Mouse (Mus musculus): ENCODE measurements around the gene Vps13a. TPM values are rescaled to one million over a fixed set of nuclear protein-coding genes. Genes with fewer than 3 reads are reported as not detected.

Gene Vps13a
- polyA plus RNA-seq, 1 experiment from 2014 or later: 8.2 TPM

DNA sequence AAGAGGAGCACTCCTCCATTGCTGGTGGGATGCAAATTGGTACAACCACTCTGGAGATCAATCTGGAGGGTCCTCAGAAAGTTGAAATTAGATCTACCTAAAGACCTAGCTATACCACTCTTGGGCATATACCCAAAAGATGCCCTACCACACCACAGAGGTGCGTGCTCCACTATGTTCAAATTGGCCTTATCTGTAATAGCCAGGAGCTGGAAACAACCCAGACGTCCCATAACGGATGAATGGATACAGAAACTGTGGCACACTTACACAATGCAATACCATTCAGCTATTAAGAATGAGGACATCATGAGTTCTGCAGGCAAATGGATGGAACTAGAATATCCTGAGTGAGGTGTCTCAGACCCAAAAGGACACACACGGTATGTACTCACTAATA, 43.9 kb downstream of the Vps13a start:
- H3K9me3 ChIP-seq: no peaks in the 10 kb centered on the region
- H3K27me3 ChIP-seq (ENCODE audit: insufficient read depth, poor library complexity, severe bottlenecking): no peaks in the 10 kb centered on the region
- peaks cover 9% of the 10 kb centered on the region for H3K4me1 ChIP-seq
- no peak for DNase-seq (ENCODE audit: low spot score)
- no peak overlapping the region for H3K27ac ChIP-seq
- no peaks in the 10 kb centered on the region for H3K36me3 ChIP-seq
- H3K4me3 ChIP-seq: no peak overlapping the region
- WGBS: 84% methylated on average over 4 of the region's 4 CpGs

DNA sequence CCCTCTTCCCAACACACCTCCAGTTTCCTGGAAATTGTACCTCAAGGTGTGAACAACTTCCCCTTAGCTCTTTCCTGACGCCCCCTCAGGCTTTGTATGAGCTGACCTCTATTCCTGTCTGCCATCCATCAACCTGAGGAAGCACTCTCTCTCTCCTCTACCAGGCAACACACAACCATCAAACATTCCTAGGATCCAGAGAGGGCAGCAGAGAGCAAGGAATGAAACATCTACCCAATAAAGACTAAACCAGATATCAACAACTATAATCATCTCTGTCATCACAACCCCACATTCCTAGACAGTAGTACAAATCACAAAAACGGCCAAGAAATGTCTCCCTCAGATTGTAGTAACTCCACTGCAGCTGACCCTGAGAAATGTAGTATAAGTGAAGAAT, 52.0 kb downstream of the Vps13a start:
- no peak overlapping the region for H3K27ac ChIP-seq
- no peaks in the 10 kb centered on the region for H3K36me3 ChIP-seq
- 36% methylated on average over 2 of the region's 2 CpGs for WGBS
- H3K4me1 ChIP-seq: no peaks in the 10 kb centered on the region
- DNase-seq (ENCODE audit: low spot score): no peak
- no peaks in the 10 kb centered on the region for H3K9me3 ChIP-seq
- H3K27me3 ChIP-seq (ENCODE audit: insufficient read depth, poor library complexity, severe bottlenecking): no peaks in the 10 kb centered on the region
- H3K4me3 ChIP-seq: no peak overlapping the region

DNA sequence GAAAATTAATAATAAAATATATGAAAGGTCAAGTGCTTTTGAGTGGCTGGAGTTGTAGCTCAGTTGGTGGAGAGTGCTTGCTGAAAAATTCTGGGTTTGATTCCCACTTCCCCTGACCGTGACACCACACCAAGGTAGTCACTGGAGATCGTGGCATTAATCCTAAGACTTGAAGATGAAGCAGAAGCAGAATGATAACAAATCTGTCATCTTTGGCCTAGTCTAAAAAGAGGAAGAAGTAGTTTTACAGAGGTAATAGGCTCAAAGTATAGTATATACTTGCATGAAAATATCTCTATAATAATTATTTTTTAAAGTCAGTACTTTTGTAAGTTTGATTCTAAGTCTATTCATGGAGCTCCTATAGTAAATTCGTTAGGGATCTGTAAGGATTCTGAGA, 65.5 kb downstream of the Vps13a start:
- no peak overlapping the region for H3K27ac ChIP-seq
- no peaks in the 10 kb centered on the region for H3K4me1 ChIP-seq
- peaks cover 6% of the 10 kb centered on the region; the same call in 1 of the 2 replicates for H3K36me3 ChIP-seq
- H3K9me3 ChIP-seq: no peaks in the 10 kb centered on the region
- DNase-seq (ENCODE audit: low spot score): no peak
- H3K27me3 ChIP-seq (ENCODE audit: insufficient read depth, poor library complexity, severe bottlenecking): no peaks in the 10 kb centered on the region
- no peak overlapping the region for H3K4me3 ChIP-seq
- 91% methylated on average over 3 of the region's 3 CpGs for WGBS

DNA sequence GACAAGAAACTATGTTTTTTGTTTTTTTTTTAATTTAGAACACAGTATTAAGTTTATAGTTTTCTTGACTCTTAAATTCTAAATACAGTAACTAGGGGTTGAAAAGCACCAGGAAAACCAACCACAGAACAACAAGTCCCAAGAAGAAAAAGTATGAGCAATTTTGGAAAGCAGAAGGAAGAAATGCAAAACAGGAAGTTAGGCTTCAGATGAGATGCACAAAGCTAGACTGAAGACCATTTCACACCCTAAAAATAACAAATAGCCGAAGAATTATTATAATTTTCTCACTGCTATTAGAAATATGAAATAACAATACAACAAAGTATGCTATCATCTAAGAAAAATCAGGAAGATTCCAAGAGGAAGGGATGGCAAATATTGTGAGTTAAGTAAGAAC, 78.9 kb downstream of the Vps13a start:
- WGBS: 89% methylated on average over 1 of the region's 1 CpGs
- no peak for DNase-seq (ENCODE audit: low spot score)

DNA sequence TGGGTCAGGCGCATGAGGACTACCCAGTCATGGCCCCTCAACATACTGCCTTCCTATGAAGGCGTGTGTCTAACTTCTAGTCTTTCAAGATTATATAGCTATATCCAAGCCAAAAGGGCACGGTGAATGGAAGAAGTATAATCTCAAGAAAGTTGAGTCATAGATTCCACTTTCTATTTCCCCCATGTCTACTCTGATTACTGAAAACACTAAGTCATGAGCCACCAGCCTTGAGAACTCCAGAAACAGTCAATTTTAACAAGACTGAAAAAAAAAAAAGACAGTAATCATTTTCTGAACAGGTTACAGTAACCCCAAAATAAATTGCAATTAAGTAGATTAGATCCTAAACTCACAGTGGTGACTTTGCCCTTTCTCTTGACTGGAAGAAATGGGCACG, 95.8 kb downstream of the Vps13a start:
- H3K4me1 ChIP-seq: no peaks in the 10 kb centered on the region
- no peaks in the 10 kb centered on the region for H3K9me3 ChIP-seq
- no peaks in the 10 kb centered on the region for H3K27me3 ChIP-seq (ENCODE audit: insufficient read depth, poor library complexity, severe bottlenecking)
- WGBS: 90% methylated on average over 4 of the region's 4 CpGs
- H3K4me3 ChIP-seq: no peak overlapping the region
- 0 out of 2 replicates have a peak, but pooled peaks cover 6% of the 10 kb centered on the region for H3K36me3 ChIP-seq
- DNase-seq (ENCODE audit: low spot score): no peak
- H3K27ac ChIP-seq: no peak overlapping the region

More for the DNA sequence above, 78.9 kb downstream of the Vps13a start:
- no peak overlapping the region for H3K27ac ChIP-seq
- H3K27me3 ChIP-seq (ENCODE audit: insufficient read depth, poor library complexity, severe bottlenecking): no peaks in the 10 kb centered on the region
- H3K4me1 ChIP-seq: no peaks in the 10 kb centered on the region
- no peaks in the 10 kb centered on the region for H3K9me3 ChIP-seq
- no peaks in the 10 kb centered on the region for H3K36me3 ChIP-seq
- H3K4me3 ChIP-seq: no peak overlapping the region

DNA sequence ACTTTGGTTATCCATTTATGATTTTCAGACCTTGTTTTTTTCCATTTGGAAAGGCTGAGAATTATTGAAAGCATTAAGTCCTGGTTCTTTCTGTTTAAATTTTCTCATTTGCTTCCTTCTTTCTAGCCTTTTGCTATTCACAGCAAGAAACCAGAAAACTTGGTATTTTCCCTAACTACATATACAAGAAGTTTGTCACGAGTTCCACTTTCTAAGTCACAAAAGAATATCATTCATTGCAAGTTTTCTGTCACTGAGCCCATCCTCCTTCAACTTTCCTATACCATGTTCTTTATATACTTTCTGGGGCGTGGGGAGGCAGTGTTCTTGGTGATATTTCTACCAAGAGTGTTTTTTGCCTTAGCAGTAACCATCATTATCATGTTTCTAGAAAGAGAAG, 96.5 kb downstream of the Vps13a start:
- DNase-seq (ENCODE audit: low spot score): no peak
- 0 out of 2 replicates have a peak, but pooled peaks cover 6% of the 10 kb centered on the region for H3K36me3 ChIP-seq
- 84% methylated on average over 2 of the region's 2 CpGs for WGBS
- H3K27ac ChIP-seq: no peak overlapping the region
- no peak overlapping the region for H3K4me3 ChIP-seq
- H3K4me1 ChIP-seq: no peaks in the 10 kb centered on the region
- no peaks in the 10 kb centered on the region for H3K9me3 ChIP-seq
- no peaks in the 10 kb centered on the region for H3K27me3 ChIP-seq (ENCODE audit: insufficient read depth, poor library complexity, severe bottlenecking)

DNA sequence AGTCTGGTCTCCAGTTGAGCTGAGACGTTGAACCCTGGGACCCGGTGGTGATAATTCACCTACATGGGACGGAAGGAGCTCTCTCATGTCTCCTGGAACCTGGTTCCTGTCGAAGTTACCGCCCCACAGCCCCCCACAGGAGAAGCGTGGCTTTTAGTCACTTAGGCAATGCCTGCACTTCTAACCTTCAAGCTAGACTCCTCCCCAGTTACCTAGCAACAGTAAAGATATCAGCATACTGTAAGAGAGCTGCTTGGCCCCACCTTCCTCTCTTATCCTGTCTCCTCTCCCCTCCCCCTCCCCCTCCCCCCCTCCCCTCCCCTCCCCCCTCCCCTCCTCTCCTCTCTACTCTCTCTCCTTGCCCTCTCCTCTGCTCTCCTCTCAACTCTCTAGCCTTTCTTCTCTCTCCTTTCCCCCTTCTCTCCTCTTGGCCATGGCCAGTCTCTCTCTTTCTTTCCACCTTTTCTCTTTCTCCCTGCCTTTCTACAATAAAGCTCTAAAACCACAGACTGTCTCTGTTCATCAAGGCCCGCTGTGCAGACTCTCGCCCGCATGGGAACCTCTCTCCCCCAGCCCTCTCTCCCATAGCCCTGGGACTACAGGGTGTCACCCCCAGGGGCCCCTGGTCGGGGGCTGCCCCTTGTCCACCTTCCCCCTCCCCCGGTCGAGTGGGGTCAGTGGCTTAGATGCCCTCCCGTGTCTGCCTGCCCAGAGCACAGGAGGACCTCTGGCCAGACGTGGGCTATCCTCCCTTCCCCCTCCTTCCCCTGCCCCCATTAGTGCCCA, 154.9 kb downstream of the Vps13a start:
- H3K27ac ChIP-seq: peak overlapping the region; percentile 80
- H3K4me3 ChIP-seq: peak overlapping the region; percentile 40

DNA sequence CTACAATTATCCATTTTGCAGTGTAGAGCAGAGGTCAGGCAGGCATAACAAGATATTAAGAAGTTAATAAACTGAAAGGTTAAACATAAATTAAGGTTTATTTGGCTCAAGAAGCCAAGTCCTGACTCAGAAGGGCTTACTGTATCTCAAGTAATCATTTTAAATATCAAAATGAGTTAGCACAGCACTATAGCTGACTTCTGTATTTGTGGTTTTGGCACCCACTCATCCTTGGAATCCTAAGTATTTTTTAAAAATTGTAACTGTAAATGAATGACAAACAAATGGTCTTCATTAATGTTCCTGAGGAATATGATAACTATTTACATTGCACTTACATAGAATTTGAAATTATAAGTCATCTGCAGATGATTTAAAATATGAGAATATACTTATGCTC, 155.7 kb downstream of the Vps13a start:
- peaks cover 11% of the 10 kb centered on the region for H3K4me1 ChIP-seq
- H3K27ac ChIP-seq: no peak overlapping the region
- H3K27me3 ChIP-seq (ENCODE audit: insufficient read depth, poor library complexity, severe bottlenecking): no peaks in the 10 kb centered on the region
- H3K9me3 ChIP-seq: no peaks in the 10 kb centered on the region
- H3K4me3 ChIP-seq: no peak overlapping the region
- DNase-seq (ENCODE audit: low spot score): no peak
- no peaks in the 10 kb centered on the region for H3K36me3 ChIP-seq

More for the DNA sequence above, 154.9 kb downstream of the Vps13a start:
- Histone ChIP-seq H3K27me3 (ENCODE audit: insufficient read depth, poor library complexity, severe bottlenecking) (no peaks in the 10 kb centered on the region), H3K36me3 (no peaks in the 10 kb centered on the region), H3K9me3 (no peaks in the 10 kb centered on the region), H3K4me1 (peaks cover 11% of the 10 kb centered on the region)
- peak; percentile 83 for DNase-seq (ENCODE audit: low spot score)
- WGBS: 11% methylated on average over 14 of the region's 14 CpGs

DNA sequence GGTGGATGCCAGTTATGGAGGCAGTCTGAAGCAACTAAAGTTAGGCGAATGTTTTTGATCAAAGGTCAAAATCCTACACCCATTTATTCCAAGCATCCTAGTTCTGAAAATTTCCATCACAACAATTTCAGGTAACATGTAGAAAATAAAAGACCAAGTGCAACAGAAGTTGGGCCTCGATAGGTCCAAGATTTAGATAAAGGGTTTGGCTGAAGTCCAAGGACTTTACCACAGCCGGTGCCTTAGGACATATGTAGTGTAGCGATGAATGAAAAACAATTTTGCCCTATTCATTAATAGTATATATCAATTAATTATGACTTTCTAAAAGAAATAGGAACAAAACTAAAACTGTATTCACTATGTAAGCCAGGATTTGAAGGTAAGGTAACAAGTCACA, 157.6 kb downstream of the Vps13a start:
- peaks cover 11% of the 10 kb centered on the region for H3K4me1 ChIP-seq
- no peaks in the 10 kb centered on the region for H3K27me3 ChIP-seq (ENCODE audit: insufficient read depth, poor library complexity, severe bottlenecking)
- H3K36me3 ChIP-seq: no peaks in the 10 kb centered on the region
- no peak overlapping the region for H3K4me3 ChIP-seq
- no peak for DNase-seq (ENCODE audit: low spot score)
- no peak overlapping the region for H3K27ac ChIP-seq
- WGBS: 89% methylated on average over 4 of the region's 4 CpGs
- no peaks in the 10 kb centered on the region for H3K9me3 ChIP-seq

DNA sequence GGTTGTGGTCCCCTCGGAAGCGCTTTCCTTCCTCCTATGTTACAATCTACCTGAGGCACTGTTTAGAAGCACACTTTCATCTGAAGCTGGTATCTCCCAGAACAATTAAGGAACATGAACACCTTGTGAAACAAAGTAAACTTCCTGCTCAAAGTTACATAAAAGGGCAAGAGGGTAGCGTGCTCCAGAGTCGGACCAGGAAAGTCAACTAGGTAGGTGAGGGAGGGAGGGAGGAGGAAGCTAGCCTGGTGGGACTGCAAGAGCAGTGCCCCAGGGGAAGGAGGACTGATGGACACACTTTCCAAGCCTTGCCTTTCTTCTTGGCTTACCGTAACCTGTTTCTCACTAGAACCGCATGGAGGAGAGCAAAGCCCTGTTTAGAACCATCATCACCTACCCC, 173.1 kb downstream of the Vps13a start:
- H3K9me3 ChIP-seq: no peaks in the 10 kb centered on the region
- no peak for DNase-seq (ENCODE audit: low spot score)
- WGBS: 82% methylated on average over 6 of the region's 6 CpGs
- no peaks in the 10 kb centered on the region for H3K27me3 ChIP-seq (ENCODE audit: insufficient read depth, poor library complexity, severe bottlenecking)
- no peak overlapping the region for H3K4me3 ChIP-seq
- no peak overlapping the region for H3K27ac ChIP-seq
- H3K4me1 ChIP-seq: peaks cover 3% of the 10 kb centered on the region; the same call in 1 of the 2 replicates
- no peaks in the 10 kb centered on the region for H3K36me3 ChIP-seq

DNA sequence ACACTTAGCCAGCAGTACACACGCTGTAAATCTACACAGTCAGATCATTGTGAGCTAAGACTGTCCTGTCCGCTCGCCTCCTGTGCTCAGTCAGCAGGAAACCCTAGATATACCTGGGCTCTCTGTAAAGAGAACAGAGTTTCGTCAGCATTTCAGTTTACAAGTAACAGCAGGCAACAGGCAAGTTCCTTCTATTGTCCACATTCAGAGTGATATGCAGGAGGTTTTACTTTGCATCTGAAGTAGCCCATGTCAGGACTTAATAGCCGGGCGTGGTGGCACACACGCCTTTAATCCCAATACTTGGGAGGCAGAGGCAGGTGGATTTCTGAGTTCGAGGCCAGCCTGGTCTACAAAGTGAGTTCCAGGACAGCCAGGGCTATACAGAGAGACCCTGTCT, 178.7 kb downstream of the Vps13a start:
- no peak overlapping the region for H3K27ac ChIP-seq
- no peak overlapping the region for H3K4me3 ChIP-seq
- H3K27me3 ChIP-seq (ENCODE audit: insufficient read depth, poor library complexity, severe bottlenecking): 0 out of 2 replicates have a peak, but pooled peaks cover 4% of the 10 kb centered on the region
- WGBS: 82% methylated on average over 8 of the region's 8 CpGs
- DNase-seq (ENCODE audit: low spot score): peak; percentile 62
- no peaks in the 10 kb centered on the region for H3K36me3 ChIP-seq
- no peaks in the 10 kb centered on the region for H3K9me3 ChIP-seq
- H3K4me1 ChIP-seq: peaks cover 7% of the 10 kb centered on the region

DNA sequence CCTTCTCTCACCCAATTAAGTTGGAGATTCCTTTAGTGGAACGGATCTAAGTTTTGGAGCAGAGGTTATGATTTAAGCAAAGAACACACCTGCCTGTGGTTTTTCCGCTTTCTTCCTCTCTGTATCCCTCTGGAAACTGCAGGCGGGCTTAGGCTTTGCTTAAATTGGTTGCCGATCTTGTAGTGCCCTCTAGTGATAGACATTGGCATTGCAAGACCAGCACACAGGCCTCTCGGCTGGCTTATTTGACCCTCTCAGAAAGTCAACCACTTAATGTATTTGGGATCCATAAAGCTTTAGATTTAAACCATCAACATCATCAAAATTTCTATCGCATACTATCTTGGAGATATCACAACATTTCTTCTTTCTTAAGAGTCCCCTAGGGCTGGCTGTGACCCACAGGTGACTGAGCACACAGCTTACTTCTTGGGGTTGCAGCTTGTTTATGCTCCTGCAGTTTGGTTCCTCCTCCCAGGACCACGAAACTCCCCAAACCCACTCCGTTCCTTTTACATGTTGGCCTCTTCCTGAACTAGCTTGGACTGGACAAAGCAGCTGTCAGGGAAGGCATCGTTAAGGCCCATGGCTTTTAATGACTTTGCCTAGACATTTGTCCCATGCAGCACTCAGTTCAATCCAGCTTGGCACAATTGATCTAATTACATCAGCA, 181.3 kb downstream of the Vps13a start:
- DNase-seq (ENCODE audit: low spot score): peak; percentile 79
- WGBS: 23% methylated on average over 9 of the region's 9 CpGs

DNA sequence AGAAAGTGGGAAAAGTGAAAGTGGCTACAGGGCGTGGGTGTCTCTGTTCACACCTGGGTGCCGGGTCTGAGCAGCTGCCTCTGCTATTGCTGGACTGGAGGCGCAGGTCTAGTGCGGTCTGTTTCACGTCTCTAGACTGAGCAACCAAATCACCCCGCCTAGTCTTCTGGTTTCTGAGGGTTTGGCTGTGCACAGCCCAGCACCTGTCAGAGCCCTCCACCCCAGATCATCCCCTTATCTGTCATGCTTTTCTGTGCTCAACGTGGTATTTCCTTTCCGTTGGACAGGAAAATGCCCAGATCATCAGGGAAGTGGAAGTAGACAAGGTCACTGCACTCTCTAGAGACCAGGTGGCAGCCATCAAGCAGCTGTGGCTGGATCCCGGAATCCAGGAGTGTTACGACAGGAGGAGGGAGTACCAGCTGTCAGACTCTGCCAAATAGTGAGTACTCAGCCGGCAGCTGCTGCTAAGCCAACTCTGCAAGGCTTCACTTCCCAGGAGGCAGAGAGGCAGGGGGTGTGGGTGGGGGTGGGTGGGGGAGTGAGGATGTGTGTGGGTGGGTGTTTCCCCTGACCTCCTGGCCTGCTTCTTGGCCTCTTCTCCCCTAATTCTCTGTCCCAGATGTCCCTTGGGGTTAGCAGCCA, 182.0 kb downstream of the Vps13a start:
- 0 out of 2 replicates have a peak, but pooled peaks cover 4% of the 10 kb centered on the region for H3K27me3 ChIP-seq (ENCODE audit: insufficient read depth, poor library complexity, severe bottlenecking)
- H3K9me3 ChIP-seq: no peaks in the 10 kb centered on the region
- 43% methylated on average over 11 of the region's 11 CpGs for WGBS
- peak; percentile 76 for DNase-seq (ENCODE audit: low spot score)
- H3K27ac ChIP-seq: no peak overlapping the region
- H3K4me3 ChIP-seq: 0 out of 2 replicates have a peak overlapping the region, but pooled peaks have one; percentile 25
- peaks cover 7% of the 10 kb centered on the region for H3K4me1 ChIP-seq
- no peaks in the 10 kb centered on the region for H3K36me3 ChIP-seq

More for the DNA sequence above, 181.3 kb downstream of the Vps13a start:
- H3K27me3 ChIP-seq (ENCODE audit: insufficient read depth, poor library complexity, severe bottlenecking): 0 out of 2 replicates have a peak, but pooled peaks cover 4% of the 10 kb centered on the region
- no peak overlapping the region for H3K27ac ChIP-seq
- H3K9me3 ChIP-seq: no peaks in the 10 kb centered on the region
- 0 out of 2 replicates have a peak overlapping the region, but pooled peaks have one; percentile 25 for H3K4me3 ChIP-seq
- peaks cover 7% of the 10 kb centered on the region for H3K4me1 ChIP-seq
- no peaks in the 10 kb centered on the region for H3K36me3 ChIP-seq

All from heart, embryonic 10.5 days (tissue).